Mouse (Mus musculus) kidney, postnatal 14 days (tissue): ENCODE data around the gene Cebpb.
A peak's percentile ranks its signal among the peaks of the same experiment; 100 is the strongest.

Experiments
- DNase-seq: peaks from one replicate; pipeline ENCODE4 v3.0.0; 2022; ENCODE audit warnings: mixed read lengths

The Cebpb gene

GRCm38 (mm10) chr2:167692831-167693230 is 4.1 kb downstream of the Cebpb start:
- DNase-seq: no peak

GRCm38 (mm10) chr2:167693540-167693939 is 4.8 kb downstream of the Cebpb start:
- no peak for DNase-seq

- DNase-seq: no peak
Measured at GRCm38 (mm10) chr2:167694244-167694643, 5.5 kb downstream of the Cebpb start.

- DNase-seq: no peak
Measured at GRCm38 (mm10) chr2:167694963-167695362, 6.2 kb downstream of the Cebpb start.

- DNase-seq: no peak
Measured at GRCm38 (mm10) chr2:167695491-167695890, 6.8 kb downstream of the Cebpb start.

GRCm38 (mm10) chr2:167696143-167696542 is 7.4 kb downstream of the Cebpb start:
- DNase-seq: no peak

GRCm38 (mm10) chr2:167697902-167698301 is 9.2 kb downstream of the Cebpb start:
- peak; percentile 72 for DNase-seq

GRCm38 (mm10) chr2:167700018-167700417 is 11.3 kb downstream of the Cebpb start:
- DNase-seq: no peak

- no peak for DNase-seq
Measured at GRCm38 (mm10) chr2:167701472-167701871, 12.8 kb downstream of the Cebpb start.

GRCm38 (mm10) chr2:167702126-167702525 is 13.4 kb downstream of the Cebpb start:
- DNase-seq: no peak

GRCm38 (mm10) chr2:167704409-167704808 is 15.7 kb downstream of the Cebpb start:
- no peak for DNase-seq

GRCm38 (mm10) chr2:167706183-167706939 is 17.6 kb downstream of the Cebpb start:
- no peak for DNase-seq

GRCm38 (mm10) chr2:167708373-167708772 is 19.7 kb downstream of the Cebpb start:
- DNase-seq: no peak

GRCm38 (mm10) chr2:167709969-167710368 is 21.3 kb downstream of the Cebpb start:
- DNase-seq: no peak

GRCm38 (mm10) chr2:167710574-167710973 is 21.9 kb downstream of the Cebpb start:
- no peak for DNase-seq

- DNase-seq: peak; percentile 82
Measured at GRCm38 (mm10) chr2:167712872-167713821, 24.4 kb downstream of the Cebpb start.

GRCm38 (mm10) chr2:167714298-167714697 is 25.6 kb downstream of the Cebpb start:
- DNase-seq: peak; percentile 30

- no peak for DNase-seq
Measured at GRCm38 (mm10) chr2:167715008-167715407, 26.3 kb downstream of the Cebpb start.

GRCm38 (mm10) chr2:167717208-167717607 is 28.5 kb downstream of the Cebpb start:
- DNase-seq: no peak

- DNase-seq: no peak
Measured at GRCm38 (mm10) chr2:167719520-167719919, 30.8 kb downstream of the Cebpb start.

GRCm38 (mm10) chr2:167721159-167721882 is 32.6 kb downstream of the Cebpb start:
- no peak for DNase-seq

GRCm38 (mm10) chr2:167722538-167722937 is 33.8 kb downstream of the Cebpb start:
- no peak for DNase-seq

- no peak for DNase-seq
Measured at GRCm38 (mm10) chr2:167723589-167724206, 35.0 kb downstream of the Cebpb start.
